Mouse (Mus musculus) ES-E14 (cell line): ENCODE data around the gene Ss18l1.

ENCODE experiments used
- CHD2 ChIP-seq: IDR thresholded peaks from 2 replicates; pipeline ENCODE4 v1.6.1; 2014; ENCODE audit warnings: mild to moderate bottlenecking, low read depth, low read length, inconsistent platforms
- HCFC1 ChIP-seq: IDR thresholded peaks from 2 replicates; pipeline ENCODE4 v1.6.1; 2012; ENCODE audit warnings: low read length, inconsistent platforms, borderline replicate concordance; ENCODE audit not compliant: insufficient read depth
- ZC3H11A ChIP-seq: IDR thresholded peaks from 2 replicates; pipeline ENCODE4 v1.6.1; 2012; ENCODE audit warnings: low read depth, mild to moderate bottlenecking, inconsistent platforms, low read length, borderline replicate concordance
- ZNF384 ChIP-seq: IDR thresholded peaks from 2 replicates; pipeline ENCODE4 v1.6.1; 2012; ENCODE audit warnings: low read depth, low read length, inconsistent platforms

DNA sequence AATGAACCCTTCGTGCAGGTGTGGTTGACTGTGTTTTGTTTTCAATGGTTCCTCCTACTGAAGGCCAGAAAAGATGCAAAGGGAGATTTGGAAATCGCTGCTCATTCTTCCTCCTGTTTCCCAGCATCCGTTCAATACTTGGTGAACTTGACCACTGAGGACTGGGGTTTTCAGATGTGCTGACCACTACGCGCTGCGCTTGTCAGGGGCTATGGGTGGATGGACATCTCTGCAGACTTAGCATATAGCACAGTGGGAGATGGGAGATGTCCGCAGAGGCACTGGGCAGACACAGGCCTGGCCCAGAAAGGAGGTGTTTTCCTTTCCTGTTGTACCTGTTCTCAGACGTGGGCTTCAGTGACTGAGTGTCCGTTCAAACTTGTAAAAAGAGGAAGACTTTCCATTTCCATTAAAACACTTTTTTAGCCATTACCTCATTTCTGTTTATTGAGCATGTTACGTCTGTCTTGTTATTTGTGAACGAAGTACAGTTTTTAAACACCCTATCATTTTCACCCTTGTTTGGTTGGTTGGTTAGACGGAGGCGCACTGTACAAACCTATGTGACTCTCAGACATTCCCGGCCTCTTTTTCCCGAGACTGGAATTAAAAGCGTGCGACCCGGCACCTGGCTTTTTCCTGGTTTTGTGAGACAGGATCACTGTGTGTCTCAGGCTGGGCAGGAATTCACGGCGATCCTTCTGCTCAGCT is 27.6 kb downstream of the Ss18l1 start:
- no peak for TF ChIP-seq HCFC1
- TF ChIP-seq ZC3H11A, result no peak
- TF ChIP-seq CHD2, result no peak
- TF ChIP-seq ZNF384, result no peak
